Mouse (Mus musculus) MEL (cell line): ENCODE results near the gene Ccdc92b. TPM values are rescaled to one million over a fixed set of nuclear protein-coding genes. Genes with fewer than 3 reads are reported as not detected.

Experiments
- DNase-seq: peaks from one replicate; pipeline ENCODE4 v3.0.0; 2011; ENCODE audit warnings: low read depth, low spot score
- H3K27ac ChIP-seq: 2 replicates; pipeline ENCODE4 v1.5.1; 2012; ENCODE audit warnings: low read depth, mild to moderate bottlenecking, control low read depth, low read length, moderate library complexity; ENCODE audit not compliant: control insufficient read depth
- H3K27me3 ChIP-seq, 2 experiments: fragments of 150-350 bp in 1 of 2; sonication (generic) in 1 of 2; 2 replicates each; pipeline ENCODE4 v1.6.1; 2012; ENCODE audit warnings: low read length in 2 of 2, mild to moderate bottlenecking in 2 of 2, improper control_type of control experiment in 1 of 2, moderate library complexity in 1 of 2; ENCODE audit not compliant: insufficient read depth in 2 of 2, control insufficient read depth in 1 of 2
- H3K36me3 ChIP-seq, 2 experiments: 2 replicates each; pipeline ENCODE4 v1.6.1; 2012 to 2014; ENCODE audit warnings: low read length in 2 of 2, improper control_type of control experiment in 1 of 2, inconsistent platforms in 1 of 2, mild to moderate bottlenecking in 1 of 2; ENCODE audit not compliant: insufficient read depth in 2 of 2, control insufficient read depth in 1 of 2
- H3K4me1 ChIP-seq, 2 experiments: fragments of 150-350 bp in 1 of 2; sonication (generic) in 1 of 2; 2 replicates each; pipeline ENCODE4 v1.6.1; 2012; ENCODE audit warnings: low read length in 2 of 2, improper control_type of control experiment in 1 of 2, mild to moderate bottlenecking in 1 of 2; ENCODE audit not compliant: insufficient read depth in 2 of 2, control insufficient read depth in 1 of 2
- H3K4me3 ChIP-seq, 2 experiments: fragments of 150-350 bp in 1 of 2; sonication (generic) in 1 of 2; 2 replicates each; pipeline ENCODE4 v1.5.1; 2012; ENCODE audit warnings: low read depth in 2 of 2, low read length in 2 of 2, mild to moderate bottlenecking in 2 of 2, moderate library complexity in 2 of 2, control low read depth in 1 of 2, improper control_type of control experiment in 1 of 2; ENCODE audit not compliant: control insufficient read depth in 1 of 2, insufficient read depth in 1 of 2
- H3K79me2 ChIP-seq: 2 replicates; pipeline ENCODE4 v1.6.1; 2012; ENCODE audit warnings: mild to moderate bottlenecking, low read length, moderate library complexity; ENCODE audit not compliant: control insufficient read depth, poor library complexity, insufficient read depth
- H3K9ac ChIP-seq: 2 replicates; pipeline ENCODE4 v1.6.1; 2012; ENCODE audit warnings: low read depth, mild to moderate bottlenecking, control low read depth, low read length, moderate library complexity; ENCODE audit not compliant: control insufficient read depth, poor library complexity, severe bottlenecking
- H3K9me3 ChIP-seq: fragments of 150-350 bp; sonication (generic); replicated peaks from 2 replicates; pipeline ENCODE4 v1.6.1; 2012; ENCODE audit warnings: mild to moderate bottlenecking, low read length, improper control_type of control experiment, moderate library complexity; ENCODE audit not compliant: insufficient read depth
- BHLHE40 ChIP-seq: IDR thresholded peaks from 2 replicates; pipeline ENCODE4 v1.6.1; 2012; ENCODE audit warnings: low read depth, mild to moderate bottlenecking, inconsistent platforms, low read length, improper control_type of control experiment, borderline replicate concordance
- CHD1 ChIP-seq: IDR thresholded peaks from 2 replicates; pipeline ENCODE4 v1.6.1; 2012; ENCODE audit warnings: low read depth, mild to moderate bottlenecking, inconsistent platforms, low read length, improper control_type of control experiment
- CTCF ChIP-seq, 3 experiments: IDR thresholded peaks in 2 of 3; conservative IDR thresholded peaks in 1 of 3; 2 replicates each; pipeline ENCODE4 v1.5.1; 2011 to 2012; ENCODE audit warnings: low read length in 3 of 3, low read depth in 2 of 3, mild to moderate bottlenecking in 2 of 3, improper control_type of control experiment in 1 of 3, inconsistent platforms in 1 of 3, mixed read lengths in 1 of 3, moderate library complexity in 1 of 3; ENCODE audit not compliant: control insufficient read depth in 1 of 3, insufficient read depth in 1 of 3, poor library complexity in 1 of 3, severe bottlenecking in 1 of 3
- E2F4 ChIP-seq: IDR thresholded peaks from 2 replicates; pipeline ENCODE4 v1.6.1; 2011; ENCODE audit warnings: low read depth, low read length, improper control_type of control experiment, borderline replicate concordance
- ELF1 ChIP-seq: IDR thresholded peaks from 2 replicates; pipeline ENCODE4 v1.6.1; 2014; ENCODE audit warnings: low read depth, mild to moderate bottlenecking, inconsistent platforms, low read length, improper control_type of control experiment, moderate library complexity
- EP300 ChIP-seq, 2 experiments: IDR thresholded peaks; 2 replicates each; pipeline ENCODE4 v1.6.1; 2011; ENCODE audit warnings: improper control_type of control experiment in 2 of 2, low read length in 2 of 2, low read depth in 1 of 2, mild to moderate bottlenecking in 1 of 2
- ETS1 ChIP-seq: IDR thresholded peaks from 2 replicates; pipeline ENCODE4 v1.6.1; 2012; ENCODE audit warnings: low read depth, mild to moderate bottlenecking, inconsistent platforms, low read length, improper control_type of control experiment, moderate library complexity
- GABPA ChIP-seq: IDR thresholded peaks from 2 replicates; pipeline ENCODE4 v1.6.1; 2012; ENCODE audit warnings: low read depth, mild to moderate bottlenecking, inconsistent platforms, low read length, improper control_type of control experiment, moderate library complexity
- GATA1 ChIP-seq: IDR thresholded peaks from 2 replicates; pipeline ENCODE4 v1.6.1; 2011; ENCODE audit warnings: low read depth, low read length, improper control_type of control experiment
- HCFC1 ChIP-seq: IDR thresholded peaks from 2 replicates; pipeline ENCODE4 v1.6.1; 2012; ENCODE audit warnings: low read depth, mild to moderate bottlenecking, inconsistent platforms, low read length, improper control_type of control experiment, moderate library complexity
- JUND ChIP-seq: IDR thresholded peaks from 2 replicates; pipeline ENCODE4 v1.6.1; 2011; ENCODE audit warnings: low read depth, mild to moderate bottlenecking, improper control_type of control experiment, low read length
- KAT2A ChIP-seq: conservative IDR thresholded peaks from 2 replicates; pipeline ENCODE4 v1.6.1; 2012; ENCODE audit warnings: low read depth, low read length, improper control_type of control experiment, inconsistent platforms
- MAFK ChIP-seq: IDR thresholded peaks from 2 replicates; pipeline ENCODE4 v1.6.1; 2011; ENCODE audit warnings: low read depth, mild to moderate bottlenecking, low read length, improper control_type of control experiment, borderline replicate concordance
- MAX ChIP-seq: IDR thresholded peaks from 2 replicates; pipeline ENCODE4 v1.6.1; 2011; ENCODE audit warnings: low read length, improper control_type of control experiment
- MAZ ChIP-seq: IDR thresholded peaks from 2 replicates; pipeline ENCODE4 v1.6.1; 2012; ENCODE audit warnings: low read depth, mild to moderate bottlenecking, inconsistent platforms, low read length, improper control_type of control experiment
- MEF2A ChIP-seq: IDR thresholded peaks from 2 replicates; pipeline ENCODE4 v1.6.1; 2014; ENCODE audit warnings: low read depth, mild to moderate bottlenecking, inconsistent platforms, low read length, improper control_type of control experiment; ENCODE audit not compliant: poor library complexity, insufficient replicate concordance, severe bottlenecking; ENCODE audit errors: extremely low read depth
- MXI1 ChIP-seq: IDR thresholded peaks from 2 replicates; pipeline ENCODE4 v1.6.1; 2011; ENCODE audit warnings: mild to moderate bottlenecking, low read depth, low read length, improper control_type of control experiment
- MYB ChIP-seq: IDR thresholded peaks from 2 replicates; pipeline ENCODE4 v1.6.1; 2011; ENCODE audit warnings: mild to moderate bottlenecking, low read depth, low read length, improper control_type of control experiment
- MYC ChIP-seq: IDR thresholded peaks from 2 replicates; pipeline ENCODE4 v1.6.1; 2011; ENCODE audit warnings: low read depth, mild to moderate bottlenecking, low read length, improper control_type of control experiment, moderate library complexity
- NELFE ChIP-seq: IDR thresholded peaks from 2 replicates; pipeline ENCODE4 v1.6.1; 2011; ENCODE audit warnings: low read depth, low read length, improper control_type of control experiment
- NRF1 ChIP-seq: IDR thresholded peaks from 2 replicates; pipeline ENCODE4 v1.6.1; 2014; ENCODE audit warnings: low read depth, mild to moderate bottlenecking, inconsistent platforms, low read length, improper control_type of control experiment, moderate library complexity; ENCODE audit not compliant: poor library complexity, insufficient read depth, severe bottlenecking
- POLR2A ChIP-seq, 2 experiments: IDR thresholded peaks; 2 replicates each; pipeline ENCODE4 v1.6.1; 2011 to 2012; ENCODE audit warnings: low read length in 2 of 2, mild to moderate bottlenecking in 2 of 2, control low read depth in 1 of 2, improper control_type of control experiment in 1 of 2, low read depth in 1 of 2, moderate library complexity in 1 of 2; ENCODE audit not compliant: control insufficient read depth in 1 of 2, insufficient read depth in 1 of 2, poor library complexity in 1 of 2
- POLR2AphosphoS2 ChIP-seq: IDR thresholded peaks from 2 replicates; pipeline ENCODE4 v1.6.1; 2011; ENCODE audit warnings: low read length, improper control_type of control experiment
- POLR2AphosphoS5 ChIP-seq: IDR thresholded peaks from 2 replicates; pipeline ENCODE4 v1.6.1; 2012; ENCODE audit warnings: low read depth, borderline replicate concordance, mild to moderate bottlenecking, inconsistent platforms, low read length, moderate library complexity, mixed read lengths
- RAD21 ChIP-seq: IDR thresholded peaks from 2 replicates; pipeline ENCODE4 v1.6.1; 2011; ENCODE audit warnings: mild to moderate bottlenecking, low read depth, low read length, improper control_type of control experiment
- RCOR1 ChIP-seq: IDR thresholded peaks from 2 replicates; pipeline ENCODE4 v1.6.1; 2012; ENCODE audit warnings: low read depth, mild to moderate bottlenecking, inconsistent platforms, low read length, improper control_type of control experiment
- SIN3A ChIP-seq: IDR thresholded peaks from 2 replicates; pipeline ENCODE4 v1.6.1; 2012; ENCODE audit warnings: low read length, improper control_type of control experiment, inconsistent platforms
- TAL1 ChIP-seq: IDR thresholded peaks from 2 replicates; pipeline ENCODE4 v1.6.1; 2012; ENCODE audit warnings: mild to moderate bottlenecking, inconsistent platforms, low read length, moderate library complexity, mixed read lengths
- TBP ChIP-seq: IDR thresholded peaks from 2 replicates; pipeline ENCODE4 v1.8.0; 2011; ENCODE audit warnings: low read depth, low read length, improper control_type of control experiment
- TCF12 ChIP-seq: IDR thresholded peaks from 2 replicates; pipeline ENCODE4 v1.6.1; 2014; ENCODE audit warnings: low read depth, mild to moderate bottlenecking, inconsistent platforms, low read length, improper control_type of control experiment, moderate library complexity
- UBTF ChIP-seq: IDR thresholded peaks from 2 replicates; pipeline ENCODE4 v1.6.1; 2012; ENCODE audit warnings: low read depth, mild to moderate bottlenecking, inconsistent platforms, low read length, improper control_type of control experiment, moderate library complexity, borderline replicate concordance; ENCODE audit not compliant: insufficient read depth
- USF2 ChIP-seq, 2 experiments: IDR thresholded peaks; 2 replicates each; pipeline ENCODE4 v1.6.1; 2011 to 2012; ENCODE audit warnings: improper control_type of control experiment in 2 of 2, low read length in 2 of 2, borderline replicate concordance in 1 of 2, inconsistent platforms in 1 of 2, low read depth in 1 of 2, mild to moderate bottlenecking in 1 of 2; ENCODE audit not compliant: insufficient read depth in 1 of 2
- ZC3H11A ChIP-seq: IDR thresholded peaks from 2 replicates; pipeline ENCODE4 v1.6.1; 2012; ENCODE audit warnings: low read depth, mild to moderate bottlenecking, inconsistent platforms, low read length, improper control_type of control experiment
- ZKSCAN1 ChIP-seq: IDR thresholded peaks from 2 replicates; pipeline ENCODE4 v1.6.1; 2012; ENCODE audit warnings: low read depth, mild to moderate bottlenecking, inconsistent platforms, low read length, improper control_type of control experiment, moderate library complexity
- ZMIZ1 ChIP-seq: IDR thresholded peaks from 2 replicates; pipeline ENCODE4 v1.6.1; 2012; ENCODE audit warnings: low read depth, mild to moderate bottlenecking, inconsistent platforms, low read length, improper control_type of control experiment, moderate library complexity
- ZNF384 ChIP-seq: IDR thresholded peaks from 2 replicates; pipeline ENCODE4 v1.6.1; 2012; ENCODE audit warnings: low read depth, mild to moderate bottlenecking, inconsistent platforms, low read length, improper control_type of control experiment
- polyA plus RNA-seq, 2 experiments: library from polyadenylated mRNA; stranded (reverse) in 1 of 2; unstranded in 1 of 2; fragments of >175 nt in 1 of 2; fragments of >200 nt in 1 of 2; gene quantifications; 2 replicates each; pipeline versions ENCODE4 v1.2.1 to v1.2.4; 2012; ENCODE audit warnings: low replicate concordance in 2 of 2, low read depth in 1 of 2; ENCODE audit not compliant: insufficient read length in 2 of 2, insufficient read depth in 1 of 2, missing spikeins in 1 of 2
- total RNA-seq: library from RNA; depleted of rRNA; stranded (reverse); fragments of 300-350 nt; gene quantifications from 2 replicates; pipeline ENCODE4 v1.2.3, GENCODE M21; 2012

Ccdc92b gene
- total and polyA plus RNA-seq, 3 experiments = 0.12 to 1.3 TPM; not detected in 1

- H3K27me3 ChIP-seq = no peaks in the 10 kb centered on the region
- H3K9ac ChIP-seq = peak overlapping the region; percentile 32
- DNase-seq = peak; percentile 99
- H3K4me3 ChIP-seq = 0 out of 4 replicates have a peak overlapping the region, but pooled peaks of 1 of the 2 experiments have one; percentile 2
- H3K79me2 ChIP-seq = no peaks in the 10 kb centered on the region
- H3K9me3 ChIP-seq = no peaks in the 10 kb centered on the region
- H3K4me1 ChIP-seq = peaks cover 31 to 56% of the 10 kb centered on the region in 2 experiments
- TF ChIP-seq JUND (no peak), POLR2AphosphoS2 (no peak), GATA1 (peak; percentile 33; the same call in 1 of the 2 replicates), POLR2A (IDR thresholded peaks at IDR 0.05; ENCODE audit: control insufficient read depth in 1 of 2, insufficient read depth in 1 of 2, low read depth in 1 of 2, low read length in 2 of 2, poor library complexity in 1 of 2) (peak in 1 of 2 experiments; percentile 53; a peak in 2 of 4 replicates), GABPA (no peak), MAX (0 out of 2 replicates have a peak, but pooled peaks have one; percentile 2), BHLHE40 (peak; percentile 44; the same call in 1 of the 2 replicates), MXI1 (peak; percentile 45), TAL1 (peak; percentile 29), RAD21 (no peak), HCFC1 (peak; percentile 55; the same call in 1 of the 2 replicates), E2F4 (no peak), USF2 (IDR thresholded peaks at IDR 0.05; ENCODE audit: borderline replicate concordance in 1 of 2, insufficient read depth in 1 of 2, low read depth in 1 of 2, low read length in 2 of 2) (no peak), RCOR1 (peak; percentile 72; the same call in 1 of the 2 replicates), ZKSCAN1 (peak; percentile 60; the same call in 1 of the 2 replicates), ETS1 (peak; percentile 95), UBTF (no peak), CTCF (IDR thresholded peaks at IDR 0.05 in 2 of 3, conservative IDR thresholded peaks at IDR 0.05 in 1 of 3; ENCODE audit: control insufficient read depth in 1 of 3, insufficient read depth in 1 of 3, low read depth in 2 of 3, low read length in 3 of 3, poor library complexity in 1 of 3, severe bottlenecking in 1 of 3) (no peak), KAT2A (no peak), ZMIZ1 (no peak), EP300 (IDR thresholded peaks at IDR 0.05; ENCODE audit: low read depth in 1 of 2, low read length in 2 of 2) (peak; percentile 83 to 91), MYB (no peak), MYC (peak; percentile 32; the same call in 1 of the 2 replicates), NELFE (peak; percentile 50), MAZ (peak; percentile 98; the same call in 1 of the 2 replicates), NRF1 (peak; percentile 47; the same call in 1 of the 2 replicates), TCF12 (peak; percentile 77), TBP (no peak; the same call in 1 of the 2 replicates), ELF1 (peak; percentile 71), ZC3H11A (peak; percentile 16; the same call in 1 of the 2 replicates), CHD1 (no peak), MAFK (no peak; the same call in 1 of the 2 replicates), ZNF384 (peak; percentile 85), SIN3A (peak; percentile 90), MEF2A (no peak), POLR2AphosphoS5 (no peak)
- peak overlapping the region; percentile 95 for H3K27ac ChIP-seq
- H3K36me3 ChIP-seq = peaks cover 0 to 52% of the 10 kb centered on the region in 2 experiments; a peak in 2 of 4 replicates
Observed at GRCm38 (mm10) chr11:74575940-74576339, 43.5 kb upstream of the Ccdc92b start.
